8 mouse cellular contexts compared by ENCODE assay signal in genomic region chr4:55929141-55929782, GRCm38 (mm10).
DNase-seq lines count a peak whose midpoint lies in the region; ATAC-seq and TF ChIP-seq lines count a peak whose summit lies in the region.

No protein-coding gene starts in this region.

- H3K27ac ChIP-seq in hindbrain, postnatal 0 days = 0 out of 2 replicates have a peak overlapping the region, but pooled peaks have one; percentile 11
- no peak overlapping the region for H3K27ac ChIP-seq in midbrain, embryonic 16.5 days (ENCODE audit: low read length)
- no peak overlapping the region for H3K27ac ChIP-seq in liver, embryonic 11.5 days (ENCODE audit: low read depth, low read length)

- no peaks in the 10 kb centered on the region for H3K9me3 ChIP-seq in hindbrain, postnatal 0 days (ENCODE audit: low read length)
- no peaks in the 10 kb centered on the region for H3K9me3 ChIP-seq in midbrain, embryonic 16.5 days (replicated peaks; ENCODE audit: control insufficient read depth, low read length, poor library complexity, severe bottlenecking)
- no peaks in the 10 kb centered on the region for H3K9me3 ChIP-seq in liver, embryonic 11.5 days (ENCODE audit: control insufficient read depth, low read length)

- TF ChIP-seq CTCF in brain, embryonic 14.5 days (IDR thresholded peaks at IDR 0.05; ENCODE audit: borderline replicate concordance, extremely low read depth, insufficient read depth, insufficient read length) = no peak
- no peak for TF ChIP-seq CTCF in hindbrain, postnatal 0 days (IDR thresholded peaks at IDR 0.05; ENCODE audit: low read depth)

- WGBS in hindbrain, postnatal 0 days = 29% methylated on average over 11 of the region's 11 CpGs
- 30% methylated on average over 11 of the region's 11 CpGs for WGBS in midbrain, embryonic 16.5 days
- 66% methylated on average over 11 of the region's 11 CpGs for WGBS in liver, embryonic 11.5 days

- no peak for TF ChIP-seq POLR2A in brain, embryonic 14.5 days (IDR thresholded peaks at IDR 0.05; ENCODE audit: borderline replicate concordance, extremely low read depth, insufficient read depth, insufficient read length, poor library complexity, severe bottlenecking)

- 0 out of 2 replicates have a peak, but pooled peaks cover 3% of the 10 kb centered on the region for H3K4me1 ChIP-seq in hindbrain, postnatal 0 days (ENCODE audit: insufficient read depth, low read length)
- H3K4me1 ChIP-seq in midbrain, embryonic 16.5 days (ENCODE audit: control insufficient read depth, insufficient read depth, low read length) = peaks cover 6% of the 10 kb centered on the region; the same call in 1 of the 2 replicates
- no peaks in the 10 kb centered on the region for H3K4me1 ChIP-seq in liver, embryonic 11.5 days (replicated peaks; ENCODE audit: control insufficient read depth, insufficient read depth, low read length)

- DNase-seq in cerebellum, postnatal 10 days = peak; percentile 38 to 52
- DNase-seq in cerebellum, adult 8-10 months = no peak
- peak; percentile 95 for DNase-seq in brain, embryonic 14.5 days (ENCODE audit: low read depth)
- DNase-seq in hindbrain, postnatal 0 days (ENCODE audit: low spot score) = peak; percentile 59
- DNase-seq in adrenal gland, adult (ENCODE audit: inconsistent age in 2 of 2, low spot score in 1 of 2) = no peak
- DNase-seq in liver, embryonic 11.5 days (ENCODE audit: low spot score) = no peak

- peak overlapping the region; percentile 20; the same call in 1 of the 2 replicates for H3K4me3 ChIP-seq in hindbrain, postnatal 0 days (ENCODE audit: low read length)
- no peak overlapping the region for H3K4me3 ChIP-seq in midbrain, embryonic 16.5 days (ENCODE audit: low read depth, low read length)
- H3K4me3 ChIP-seq in liver, embryonic 11.5 days (ENCODE audit: low read depth, low read length) = no peak overlapping the region

- H3K27me3 ChIP-seq in hindbrain, postnatal 0 days (ENCODE audit: insufficient read depth, low read length) = no peaks in the 10 kb centered on the region
- H3K27me3 ChIP-seq in midbrain, embryonic 16.5 days (ENCODE audit: control insufficient read depth, insufficient read depth, low read depth, low read length) = no peaks in the 10 kb centered on the region
- H3K27me3 ChIP-seq in liver, embryonic 11.5 days (replicated peaks; ENCODE audit: control insufficient read depth, insufficient read depth, low read length) = no peaks in the 10 kb centered on the region

- ATAC-seq in hindbrain, postnatal 0 days = peak; percentile 83
- peak; percentile 89 for ATAC-seq in midbrain, embryonic 16.5 days
- no peak for ATAC-seq in erythroblast, adult 5-6 weeks (replicated peaks; ENCODE audit: low FRiP score, poor library complexity, severe bottlenecking)
- no peak for ATAC-seq in liver, embryonic 11.5 days (replicated peaks; ENCODE audit: low FRiP score)

- H3K36me3 ChIP-seq in hindbrain, postnatal 0 days (ENCODE audit: insufficient read depth, low read length) = no peaks in the 10 kb centered on the region
- H3K36me3 ChIP-seq in midbrain, embryonic 16.5 days (ENCODE audit: control insufficient read depth, insufficient read depth, low read length) = no peaks in the 10 kb centered on the region
- no peaks in the 10 kb centered on the region for H3K36me3 ChIP-seq in liver, embryonic 11.5 days (ENCODE audit: control insufficient read depth, insufficient read depth, low read length)

- H3K4me2 ChIP-seq in hindbrain, postnatal 0 days (ENCODE audit: low read depth, low read length) = peak overlapping the region; percentile 48
- H3K4me2 ChIP-seq in midbrain, embryonic 16.5 days (ENCODE audit: low read length) = peak overlapping the region; percentile 22
- no peak overlapping the region for H3K4me2 ChIP-seq in liver, embryonic 11.5 days

- no peak overlapping the region; the same call in 1 of the 2 replicates for H3K9ac ChIP-seq in hindbrain, postnatal 0 days (replicated peaks; ENCODE audit: low read length)
- no peak overlapping the region for H3K9ac ChIP-seq in midbrain, embryonic 16.5 days (ENCODE audit: low read depth, low read length)
- H3K9ac ChIP-seq in liver, embryonic 11.5 days (ENCODE audit: low read depth, low read length) = no peak overlapping the region

Comparison
In these comparisons a context has a peak if more than half of its experiments do, and no peak if none do; other contexts are left out.
1. DNase-seq: peak in cerebellum, postnatal 10 days (2 of 2), brain, embryonic 14.5 days (single experiment) and hindbrain, postnatal 0 days (single experiment); none in cerebellum, adult 8-10 months (single experiment), adrenal gland, adult (0 of 2) and liver, embryonic 11.5 days (single experiment).
2. ATAC-seq: peak in hindbrain, postnatal 0 days (single experiment) and midbrain, embryonic 16.5 days (single experiment); none in erythroblast, adult 5-6 weeks (single experiment) and liver, embryonic 11.5 days (single experiment).